Mouse (Mus musculus): ENCODE data around the gene Olfr1371.

DNA sequence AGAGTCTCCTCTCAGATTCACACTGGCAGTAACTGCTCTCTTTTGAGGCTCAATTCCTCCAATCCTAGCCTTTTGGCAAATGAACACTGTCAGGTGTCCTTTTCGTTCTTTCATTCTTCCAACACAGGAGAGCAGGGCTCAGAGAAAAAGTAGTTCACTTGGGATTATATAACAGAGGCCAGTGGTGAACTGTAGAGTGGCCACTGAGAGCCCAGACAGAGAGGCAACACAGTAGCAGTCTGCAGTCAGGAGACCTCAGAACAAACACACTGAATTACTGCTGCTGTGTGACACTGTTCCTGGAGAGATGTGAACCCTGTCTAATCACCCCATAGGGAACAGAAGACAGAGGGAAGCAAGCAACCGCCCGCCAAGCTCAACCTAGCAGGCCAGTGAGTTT lies 13.3 kb upstream of the Olfr1371 start:
- TF ChIP-seq CTCF (IDR thresholded peaks at IDR 0.05) (no peak), EP300 (IDR thresholded peaks at IDR 0.05) (no peak)
